17 mouse cellular contexts compared by ENCODE assay signal in genomic region chr9:106269076-106269788, GRCm38 (mm10). TPM values are rescaled to one million over a fixed set of nuclear protein-coding genes. Genes with fewer than 3 reads are reported as not detected.
DNase-seq lines count a peak whose midpoint lies in the region; ATAC-seq and TF ChIP-seq lines count a peak whose summit lies in the region.
"Had no signal": no experiment of that assay in that cellular context is flagged by ENCODE, and none has a peak within 500 bp of the region (broad histone marks: within the 10 kb centered on the region; RNA-seq: fewer than 3 reads in every experiment).

No protein-coding gene starts in this region.

- no peak overlapping the region for H3K4me3 ChIP-seq in heart, embryonic 10.5 days
- no peak overlapping the region for H3K4me3 ChIP-seq in forebrain, postnatal 0 days (ENCODE audit: low read depth, low read length)
- H3K4me3 ChIP-seq in midbrain, embryonic 11.5 days (ENCODE audit: low read depth, low read length): no peak overlapping the region
- H3K4me3 ChIP-seq: embryonic facial prominence, embryonic 15.5 days; kidney, embryonic 15.5 days; limb, embryonic 12.5 days had no signal

- intact Hi-C loops in heart, postnatal 25 days (cut with DNase I): no loop called here

- no peak overlapping the region for H3K9ac ChIP-seq in forebrain, postnatal 0 days
- no peak overlapping the region for H3K9ac ChIP-seq in midbrain, embryonic 11.5 days (ENCODE audit: low read length)
- H3K9ac ChIP-seq: embryonic facial prominence, embryonic 15.5 days; kidney, embryonic 15.5 days; limb, embryonic 12.5 days; lung, embryonic 14.5 days had no signal

- no peaks in the 10 kb centered on the region for H3K36me3 ChIP-seq in heart, embryonic 10.5 days
- no peaks in the 10 kb centered on the region for H3K36me3 ChIP-seq in forebrain, postnatal 0 days (ENCODE audit: insufficient read depth)
- no peaks in the 10 kb centered on the region for H3K36me3 ChIP-seq in midbrain, embryonic 11.5 days (ENCODE audit: control insufficient read depth, insufficient read depth, low read length)
- H3K36me3 ChIP-seq: embryonic facial prominence, embryonic 15.5 days; kidney, embryonic 15.5 days; limb, embryonic 12.5 days had no signal

- H3K27me3 ChIP-seq in heart, embryonic 10.5 days (ENCODE audit: insufficient read depth, poor library complexity, severe bottlenecking): no peaks in the 10 kb centered on the region
- no peaks in the 10 kb centered on the region for H3K27me3 ChIP-seq in forebrain, postnatal 0 days (ENCODE audit: insufficient read depth, low read length)
- no peaks in the 10 kb centered on the region for H3K27me3 ChIP-seq in midbrain, embryonic 11.5 days (ENCODE audit: control insufficient read depth, insufficient read depth, low read length)
- H3K27me3 ChIP-seq: embryonic facial prominence, embryonic 15.5 days; kidney, embryonic 15.5 days; limb, embryonic 12.5 days had no signal

- TF ChIP-seq CTCF in forebrain, postnatal 0 days (IDR thresholded peaks at IDR 0.05; ENCODE audit: low read depth): no peak

- H3K4me1 ChIP-seq in heart, embryonic 10.5 days: peaks cover 34% of the 10 kb centered on the region
- H3K4me1 ChIP-seq in forebrain, postnatal 0 days (ENCODE audit: insufficient read depth): peaks cover 19% of the 10 kb centered on the region
- peaks cover 10% of the 10 kb centered on the region for H3K4me1 ChIP-seq in midbrain, embryonic 11.5 days (ENCODE audit: control insufficient read depth, insufficient read depth, low read length)

- DNase-seq in heart, embryonic 10.5 days (ENCODE audit: low spot score): no peak
- DNase-seq in heart, postnatal 25 days (ENCODE audit: low spot score): no peak
- DNase-seq in brain, adult 2 months (ENCODE audit: low read depth, low spot score): peak; percentile 23
- peak; percentile 29 for DNase-seq in forebrain, postnatal 0 days
- DNase-seq in midbrain, embryonic 11.5 days (ENCODE audit: low spot score, missing footprints): no peak
- no peak for DNase-seq in lung, postnatal 10 days
- DNase-seq in right cerebral cortex, adult 2 months (ENCODE audit: low spot score in 2 of 2): no peak
- DNase-seq in spleen, adult 12 weeks (ENCODE audit: low spot score): no peak
- DNase-seq: heart, adult 11 months; heart, postnatal 10 days had no signal

- no peaks in the 10 kb centered on the region for H3K9me3 ChIP-seq in heart, embryonic 10.5 days
- no peaks in the 10 kb centered on the region for H3K9me3 ChIP-seq in forebrain, postnatal 0 days (ENCODE audit: low read length)
- no peaks in the 10 kb centered on the region for H3K9me3 ChIP-seq in midbrain, embryonic 11.5 days (ENCODE audit: control insufficient read depth, low read length)
- H3K9me3 ChIP-seq: embryonic facial prominence, embryonic 15.5 days; kidney, embryonic 15.5 days; limb, embryonic 12.5 days had no signal

- peak overlapping the region; percentile 70; the same call in 1 of the 2 replicates for H3K27ac ChIP-seq in heart, embryonic 10.5 days
- H3K27ac ChIP-seq in forebrain, postnatal 0 days (ENCODE audit: low read depth, low read length): peak overlapping the region; percentile 83
- no peak overlapping the region for H3K27ac ChIP-seq in midbrain, embryonic 11.5 days (ENCODE audit: low read depth, low read length)
- H3K27ac ChIP-seq: embryonic facial prominence, embryonic 15.5 days; kidney, embryonic 15.5 days; limb, embryonic 12.5 days had no signal

- peak; percentile 50 for ATAC-seq in forebrain, postnatal 0 days
- peak; percentile 51; the same call in 1 of the 2 replicates for ATAC-seq in midbrain, embryonic 11.5 days (ENCODE audit: low FRiP score)
- ATAC-seq: activated CD4-positive, CD25-positive, alpha-beta regulatory T cell, adult 4 months; CD4-positive, CD25-positive, alpha-beta regulatory T cell, adult 4 months had no signal

- 62% methylated on average over 9 of the region's 9 CpGs for WGBS in heart, embryonic 10.5 days
- 60% methylated on average over 9 of the region's 9 CpGs for WGBS in forebrain, postnatal 0 days
- 64% methylated on average over 9 of the region's 9 CpGs for WGBS in midbrain, embryonic 11.5 days

- H3K4me2 ChIP-seq in forebrain, postnatal 0 days (ENCODE audit: low read depth): no peak overlapping the region
- no peak overlapping the region for H3K4me2 ChIP-seq in midbrain, embryonic 11.5 days
- H3K4me2 ChIP-seq: embryonic facial prominence, embryonic 15.5 days; kidney, embryonic 15.5 days; limb, embryonic 12.5 days; lung, embryonic 14.5 days had no signal

RNA-seq across cellular contexts. Expression of gene Poc1a, which starts 11.6 kb away (rescaled TPM):
- polyA plus RNA-seq in heart, embryonic 10.5 days (2016; fragmentation: Nextera tagmentation; extraction: Ambion mirVana): 36.5 and 42.3 TPM in 2 replicates
- total RNA-seq in heart, postnatal 25 days (2021): 1 to 10 TPM; 3.3 to 3.4 TPM
- total RNA-seq in forebrain, postnatal 0 days (2014; rRNA removed): 5.8 and 7.6 TPM in 2 replicates
- 12.0 and 14.3 TPM in 2 replicates for polyA plus RNA-seq in forebrain, postnatal 0 days (2015; fragmentation: Nextera tagmentation; extraction: Ambion mirVana)
- 29.4 and 30.9 TPM in 2 replicates for polyA plus RNA-seq in midbrain, embryonic 11.5 days (2014; fragmentation: Nextera tagmentation; extraction: Ambion mirVana)

RNA-seq across cellular contexts. Expression of gene Alas1, which starts 20.8 kb away (rescaled TPM):
- polyA plus RNA-seq in heart, embryonic 10.5 days (2016; fragmentation: Nextera tagmentation; extraction: Ambion mirVana): 96.9 and 120 TPM in 2 replicates
- total RNA-seq in heart, postnatal 25 days (2021): 100 to 1,000 TPM; 571 to 593 TPM
- 58.4 and 68.4 TPM in 2 replicates for total RNA-seq in forebrain, postnatal 0 days (2014; rRNA removed)
- polyA plus RNA-seq in forebrain, postnatal 0 days (2015; fragmentation: Nextera tagmentation; extraction: Ambion mirVana): 70.4 and 77.8 TPM in 2 replicates
- 91.0 and 91.4 TPM in 2 replicates for polyA plus RNA-seq in midbrain, embryonic 11.5 days (2014; fragmentation: Nextera tagmentation; extraction: Ambion mirVana)

RNA-seq across cellular contexts. Expression of gene Tlr9, which starts 46.8 kb away (rescaled TPM):
- polyA plus RNA-seq in heart, embryonic 10.5 days (2016; fragmentation: Nextera tagmentation; extraction: Ambion mirVana): not detected in 2 replicates
- under 1 TPM; 0.52 to 0.64 TPM for total RNA-seq in heart, postnatal 25 days (2021)
- total RNA-seq in forebrain, postnatal 0 days (2014; rRNA removed): 0.08 and 0.14 TPM in 2 replicates
- 0.04 TPM in 1 of 2 replicates, not detected in the other for polyA plus RNA-seq in forebrain, postnatal 0 days (2015; fragmentation: Nextera tagmentation; extraction: Ambion mirVana)
- 0.15 TPM in 1 of 2 replicates, not detected in the other for polyA plus RNA-seq in midbrain, embryonic 11.5 days (2014; fragmentation: Nextera tagmentation; extraction: Ambion mirVana)
- total RNA-seq: megakaryocyte-erythroid progenitor cell, adult 5-6 weeks had no signal
- polyA plus RNA-seq: CD4-positive, CD25-positive, alpha-beta regulatory T cell, adult 4 months; limb, embryonic 12.5 days had no signal

Comparison
In these comparisons a context has a peak if more than half of its experiments do, and no peak if none do; other contexts are left out.
1. DNase-seq: peak in brain, adult 2 months (single experiment) and forebrain, postnatal 0 days (single experiment); none in heart, embryonic 10.5 days (single experiment), heart, postnatal 25 days (single experiment), midbrain, embryonic 11.5 days (single experiment), lung, postnatal 10 days (single experiment), right cerebral cortex, adult 2 months (0 of 2) and spleen, adult 12 weeks (single experiment).